Mouse (Mus musculus) hindbrain, embryonic 16.5 days (tissue): Measurements from ENCODE around the gene Nphs2. TPM values are rescaled to one million over a fixed set of nuclear protein-coding genes. Genes with fewer than 3 reads are reported as not detected.
"Not testable (repeated sequence)": the region's sequence is repeated elsewhere in the genome, so short reads cannot be mapped to it uniquely, and the experiment has no call there.

Experiments used
- ATAC-seq: fragments of 200-750 bp; cut with Nextera tagmentation; 2 replicates; pipeline ENCODE4 v1.8.0; 2017; ENCODE audit warnings: moderate TSS enrichment, moderate library complexity
- H3K27ac ChIP-seq: fragments of 300-500 bp; sonication (generic); 2 replicates; pipeline ENCODE4 v1.5.1; 2014; ENCODE audit warnings: low read depth, mild to moderate bottlenecking, control low read depth, low read length, moderate library complexity
- H3K27me3 ChIP-seq: fragments of 300-500 bp; sonication (generic); replicated peaks from 2 replicates; pipeline ENCODE4 v1.6.1; 2014; ENCODE audit warnings: low read length; ENCODE audit not compliant: control insufficient read depth, insufficient read depth
- H3K36me3 ChIP-seq: fragments of 300-500 bp; sonication (generic); 2 replicates; pipeline ENCODE4 v1.6.1; 2014; ENCODE audit warnings: mild to moderate bottlenecking, low read length, moderate library complexity, mixed read lengths; ENCODE audit not compliant: control insufficient read depth, insufficient read depth
- H3K4me1 ChIP-seq: fragments of 300-500 bp; sonication (generic); 2 replicates; pipeline ENCODE4 v1.6.1; 2014; ENCODE audit warnings: low read depth, low read length; ENCODE audit not compliant: control insufficient read depth, insufficient read depth
- H3K4me2 ChIP-seq: fragments of 300-500 bp; sonication (generic); 2 replicates; pipeline ENCODE4 v1.6.1; 2014; ENCODE audit warnings: mild to moderate bottlenecking, low read length, control low read depth, moderate library complexity
- H3K4me3 ChIP-seq: fragments of 300-500 bp; sonication (generic); 2 replicates; pipeline ENCODE4 v1.5.1; 2014; ENCODE audit warnings: mild to moderate bottlenecking, low read length, control low read depth, moderate library complexity
- H3K9ac ChIP-seq: fragments of 300-500 bp; sonication (generic); 2 replicates; pipeline ENCODE4 v1.6.1; 2014; ENCODE audit warnings: low read depth, mild to moderate bottlenecking, control low read depth, low read length, moderate library complexity
- H3K9me3 ChIP-seq: fragments of 300-500 bp; sonication (generic); 2 replicates; pipeline ENCODE4 v1.6.1; 2014; ENCODE audit warnings: mild to moderate bottlenecking, low read length, moderate library complexity; ENCODE audit not compliant: control insufficient read depth
- WGBS: fragments of 180-500 bp; shearing (Covaris S2); extraction: QIAGEN DNeasy Blood & Tissue Kit; methylation state at CpG from one replicate; pipeline ENCODE4 v1.1.7; 2014; 5-methylcytosine and 5-hydroxymethylcytosine counted together
- polyA plus RNA-seq: library from polyadenylated mRNA; unstranded; fragments of >200 nt; fragmentation: Nextera tagmentation; extraction: Ambion mirVana; gene quantifications from 2 replicates; pipeline ENCODE4 v1.2.1, GENCODE M21; 2015

Nphs2 gene
- 0.66 and 0.73 TPM in 2 replicates for polyA plus RNA-seq

DNA sequence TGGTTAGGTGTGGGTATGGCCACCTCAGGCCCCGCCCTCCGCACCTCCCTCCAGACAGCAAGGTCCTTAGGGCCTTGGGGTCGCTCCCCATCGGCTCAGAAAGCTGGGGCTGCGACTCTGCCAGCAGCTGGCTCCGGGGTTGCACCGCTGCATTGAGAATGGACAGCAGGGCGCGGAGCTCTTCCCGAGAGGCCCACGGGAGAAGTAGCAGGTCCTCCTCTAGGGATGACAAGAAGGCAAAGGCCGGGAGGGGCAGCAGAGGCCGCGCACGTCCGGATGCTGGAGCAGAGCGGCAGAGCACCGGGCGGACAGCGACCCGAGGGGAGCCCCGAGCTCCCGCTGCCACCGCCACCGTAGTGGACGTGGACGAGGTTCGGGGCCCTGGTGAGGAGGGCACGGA, at the start of gene Nphs2:
Nphs2 (plus strand) TSS at position 98 of the 400 bp plus-strand sequence.
- H3K4me2 ChIP-seq: peak within 1 kb of the TSS; percentile 48
- peaks cover 14% of the 10 kb centered on the region for H3K27me3 ChIP-seq
- peaks cover 5% of the 10 kb centered on the region for H3K4me1 ChIP-seq
- H3K27ac ChIP-seq: no peak within 1 kb of the TSS
- no peaks in the 10 kb centered on the region for H3K36me3 ChIP-seq
- H3K9me3 ChIP-seq: no peaks in the 10 kb centered on the region
- peak within 1 kb of the TSS; percentile 27 for H3K4me3 ChIP-seq
- 6% methylated on average over 29 of the region's 29 CpGs for WGBS
- H3K9ac ChIP-seq: no peak within 1 kb of the TSS; the same call in 1 of the 2 replicates
- ATAC-seq: no peak

DNA sequence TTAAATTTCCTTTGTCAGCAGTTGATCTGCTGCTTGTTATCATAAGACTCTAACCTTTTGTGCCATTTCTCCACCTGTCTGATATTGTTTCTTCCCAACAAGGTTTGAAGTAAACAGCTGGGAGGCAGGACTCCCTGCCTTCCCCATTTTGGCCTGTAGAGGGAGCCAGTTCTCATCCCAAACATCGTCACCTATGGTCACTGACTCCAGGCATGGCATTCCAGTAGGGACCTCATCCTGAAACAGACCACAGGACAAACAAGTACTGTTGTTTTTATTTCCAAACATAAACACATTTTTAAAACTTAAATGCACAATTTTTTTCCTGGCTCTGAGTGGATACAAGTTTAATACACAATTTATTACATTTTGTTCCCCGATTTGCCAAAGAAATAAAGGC, 47.2 kb upstream of the Nphs2 start:
- no peak overlapping the region for H3K9ac ChIP-seq
- ATAC-seq: no peak
- H3K4me2 ChIP-seq: no peak overlapping the region
- H3K4me1 ChIP-seq: no peaks in the 10 kb centered on the region
- H3K9me3 ChIP-seq: no peaks in the 10 kb centered on the region
- 53% methylated on average over 2 of the region's 2 CpGs for WGBS
- no peak overlapping the region for H3K4me3 ChIP-seq
- H3K36me3 ChIP-seq: no peaks in the 10 kb centered on the region
- H3K27me3 ChIP-seq: no peaks in the 10 kb centered on the region
- H3K27ac ChIP-seq: no peak overlapping the region

DNA sequence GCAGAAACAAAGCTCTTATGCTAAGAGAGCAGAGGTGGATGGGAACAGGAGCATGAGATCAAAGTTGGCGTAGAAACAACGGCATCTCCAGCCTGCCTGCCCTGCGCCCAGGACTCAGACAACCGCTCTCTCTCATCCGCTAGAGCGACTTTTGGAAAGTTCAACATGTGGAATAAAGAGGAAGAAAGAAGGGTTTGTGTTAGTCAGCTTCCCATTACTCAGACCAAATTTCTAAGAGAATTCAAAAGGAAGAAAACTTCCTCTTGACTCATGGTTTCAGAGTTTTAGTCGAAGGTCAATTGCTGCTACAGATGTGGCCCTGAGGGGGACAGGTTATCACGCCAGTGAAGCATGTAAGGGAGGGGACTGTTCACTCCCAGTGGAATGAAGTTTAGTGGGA, 46.6 kb upstream of the Nphs2 start:
- no peak overlapping the region for H3K27ac ChIP-seq
- H3K27me3 ChIP-seq: no peaks in the 10 kb centered on the region
- H3K4me1 ChIP-seq: no peaks in the 10 kb centered on the region
- H3K9me3 ChIP-seq: no peaks in the 10 kb centered on the region
- no peak overlapping the region for H3K4me3 ChIP-seq
- ATAC-seq: no peak
- no peak overlapping the region for H3K4me2 ChIP-seq
- no peak overlapping the region for H3K9ac ChIP-seq
- WGBS: 88% methylated on average over 8 of the region's 8 CpGs
- no peaks in the 10 kb centered on the region for H3K36me3 ChIP-seq

DNA sequence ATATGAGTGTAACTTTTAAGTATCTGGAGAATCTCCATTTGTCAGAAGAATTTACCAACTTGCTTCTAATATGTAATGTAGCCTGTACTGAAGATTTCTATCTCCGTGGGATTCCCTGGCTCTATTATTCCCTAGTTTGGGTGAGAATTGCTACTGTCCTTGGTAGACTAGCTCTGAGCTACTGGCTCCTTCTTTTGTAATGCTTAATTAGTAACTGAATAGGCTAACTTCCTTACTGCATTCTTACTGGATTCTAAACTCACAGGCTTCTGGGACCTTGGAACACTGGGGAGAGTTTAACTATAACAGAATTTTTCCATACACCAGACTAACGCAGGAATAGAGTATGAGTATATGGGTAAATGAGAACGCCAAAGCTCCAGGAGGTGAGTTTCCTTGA, 42.0 kb upstream of the Nphs2 start:
- H3K4me2 ChIP-seq, H3K27me3 ChIP-seq, H3K4me3 ChIP-seq, H3K9me3 ChIP-seq, H3K27ac ChIP-seq, ATAC-seq, H3K4me1 ChIP-seq, H3K9ac ChIP-seq, H3K36me3 ChIP-seq: not testable (repeated sequence)
- 19% methylated on average over 3 of the region's 3 CpGs for WGBS

DNA sequence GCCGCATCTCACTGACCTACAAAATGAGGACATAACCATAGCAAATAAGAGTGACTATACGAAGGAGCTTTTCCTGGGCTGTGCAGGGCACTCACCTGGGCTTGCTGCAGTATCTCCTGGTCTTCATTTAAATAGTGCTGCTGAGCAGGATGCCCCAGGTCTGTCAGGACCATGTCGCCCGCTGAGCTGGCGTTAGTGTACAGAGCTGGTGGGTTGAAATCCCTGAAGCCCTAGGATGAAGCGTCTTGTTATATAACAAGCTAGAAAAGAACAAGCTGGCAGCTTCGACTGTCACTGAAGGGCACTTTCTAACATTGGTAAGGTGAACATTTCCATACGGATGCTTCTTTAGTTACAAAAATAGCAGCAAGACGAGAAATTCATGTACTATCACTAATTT, 40.1 kb upstream of the Nphs2 start:
- Histone ChIP-seq H3K27me3 (no peaks in the 10 kb centered on the region), H3K9ac (no peak overlapping the region), H3K4me1 (no peaks in the 10 kb centered on the region), H3K27ac (no peak overlapping the region), H3K4me3 (no peak overlapping the region), H3K36me3 (no peaks in the 10 kb centered on the region), H3K4me2 (no peak overlapping the region), H3K9me3 (no peaks in the 10 kb centered on the region)
- ATAC-seq: no peak
- WGBS: 85% methylated on average over 9 of the region's 9 CpGs

DNA sequence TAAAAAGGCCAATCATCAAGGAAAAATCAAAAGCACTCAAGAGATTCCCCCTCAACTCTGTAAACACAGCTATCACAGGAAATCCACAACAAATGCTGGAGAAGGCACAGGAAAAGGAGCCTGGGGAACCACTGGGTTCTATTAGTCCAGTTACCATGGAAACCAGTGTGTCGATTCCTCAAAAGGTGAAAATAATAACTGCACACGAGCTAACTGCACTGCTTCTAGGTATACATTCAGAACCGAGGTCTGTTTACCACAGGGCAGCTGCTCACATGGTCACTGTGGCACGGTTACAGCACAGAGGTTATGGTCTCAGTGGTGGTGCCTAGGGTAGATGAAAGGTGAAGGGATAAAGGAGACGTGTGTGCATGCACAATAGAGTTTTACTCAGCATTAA, 38.9 kb upstream of the Nphs2 start:
- no peaks in the 10 kb centered on the region for H3K27me3 ChIP-seq
- no peak overlapping the region for H3K27ac ChIP-seq
- no peak overlapping the region for H3K4me3 ChIP-seq
- peak; percentile 54; the same call in 1 of the 2 replicates for ATAC-seq
- WGBS: 27% methylated on average over 5 of the region's 5 CpGs
- no peaks in the 10 kb centered on the region for H3K36me3 ChIP-seq
- H3K4me2 ChIP-seq: no peak overlapping the region
- no peaks in the 10 kb centered on the region for H3K9me3 ChIP-seq
- no peak overlapping the region for H3K9ac ChIP-seq
- H3K4me1 ChIP-seq: no peaks in the 10 kb centered on the region

DNA sequence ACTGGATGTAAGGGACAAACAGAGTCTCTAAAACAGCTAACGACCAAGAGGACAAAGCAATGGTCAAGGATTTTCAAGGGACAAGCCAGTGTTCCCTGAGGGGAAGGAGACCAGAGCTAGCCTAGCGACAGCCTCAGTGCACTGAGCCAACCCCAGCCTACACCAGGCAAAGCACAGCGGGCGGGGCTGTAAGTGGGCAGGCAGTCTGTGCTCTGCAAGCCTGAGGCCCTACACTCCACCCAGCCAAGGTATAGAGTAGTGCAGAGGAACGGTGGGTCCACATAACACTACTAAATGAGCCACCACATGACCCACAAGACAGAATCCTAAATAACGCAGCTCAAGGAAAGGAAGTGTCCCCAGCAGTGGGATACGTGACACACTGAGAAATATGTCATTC, 36.9 kb upstream of the Nphs2 start:
- no peak for ATAC-seq
- Histone ChIP-seq H3K4me2 (no peak overlapping the region), H3K27ac (no peak overlapping the region), H3K4me3 (no peak overlapping the region), H3K36me3 (no peaks in the 10 kb centered on the region), H3K27me3 (no peaks in the 10 kb centered on the region), H3K4me1 (no peaks in the 10 kb centered on the region), H3K9me3 (no peaks in the 10 kb centered on the region), H3K9ac (no peak overlapping the region)
- 71% methylated on average over 7 of the region's 7 CpGs for WGBS

DNA sequence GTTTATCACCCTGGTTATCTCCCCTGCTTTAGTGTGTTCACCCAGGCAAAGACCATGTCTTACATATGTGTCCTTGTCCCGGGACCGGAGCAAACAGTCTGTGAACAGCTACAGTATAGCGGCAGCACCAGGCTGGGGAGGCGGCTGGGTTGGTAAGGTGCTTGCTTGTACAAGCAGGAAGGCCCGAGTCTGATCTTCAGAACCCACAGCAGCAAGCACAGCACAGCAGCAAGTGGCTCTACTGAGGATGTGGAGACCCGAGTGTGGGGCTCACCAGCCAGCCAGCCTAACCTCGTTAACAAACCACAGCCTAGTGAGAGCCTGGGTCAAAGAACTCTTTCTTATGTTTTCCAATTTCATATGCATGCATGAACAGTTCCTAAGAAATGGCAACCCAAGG, 30.4 kb upstream of the Nphs2 start:
- H3K9ac ChIP-seq: no peak overlapping the region
- no peak overlapping the region for H3K4me2 ChIP-seq
- no peaks in the 10 kb centered on the region for H3K9me3 ChIP-seq
- 84% methylated on average over 7 of the region's 7 CpGs for WGBS
- no peaks in the 10 kb centered on the region for H3K27me3 ChIP-seq
- H3K4me3 ChIP-seq: no peak overlapping the region
- no peak for ATAC-seq
- no peaks in the 10 kb centered on the region for H3K36me3 ChIP-seq
- no peak overlapping the region for H3K27ac ChIP-seq
- H3K4me1 ChIP-seq: no peaks in the 10 kb centered on the region

DNA sequence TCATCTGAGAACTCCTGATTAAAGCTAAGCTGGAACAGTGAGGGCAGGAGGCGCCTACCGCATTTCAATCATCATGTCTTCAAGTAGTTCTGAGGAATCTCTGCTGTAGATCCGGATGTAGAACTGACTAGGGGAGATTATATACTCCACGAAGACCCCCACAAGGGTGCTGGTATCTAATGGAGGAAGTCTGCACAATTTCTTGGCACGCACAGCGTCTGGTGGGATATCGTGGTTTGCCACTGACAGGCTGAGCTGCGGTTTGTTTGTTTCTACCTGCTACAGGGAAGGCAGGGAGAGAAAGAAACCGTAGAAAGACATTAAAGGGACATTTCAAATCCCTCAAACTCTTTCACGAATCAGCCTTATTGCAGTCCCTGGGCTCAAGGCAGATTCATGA, 26.3 kb upstream of the Nphs2 start:
- Histone ChIP-seq H3K9me3 (no peaks in the 10 kb centered on the region), H3K4me3 (no peak overlapping the region), H3K9ac (no peak overlapping the region), H3K36me3 (no peaks in the 10 kb centered on the region), H3K4me1 (no peaks in the 10 kb centered on the region), H3K4me2 (no peak overlapping the region), H3K27me3 (no peaks in the 10 kb centered on the region), H3K27ac (no peak overlapping the region)
- 76% methylated on average over 10 of the region's 10 CpGs for WGBS
- no peak for ATAC-seq
